Mouse (Mus musculus): Measurements from ENCODE around the gene Fstl4.

Fstl4 gene

DNA sequence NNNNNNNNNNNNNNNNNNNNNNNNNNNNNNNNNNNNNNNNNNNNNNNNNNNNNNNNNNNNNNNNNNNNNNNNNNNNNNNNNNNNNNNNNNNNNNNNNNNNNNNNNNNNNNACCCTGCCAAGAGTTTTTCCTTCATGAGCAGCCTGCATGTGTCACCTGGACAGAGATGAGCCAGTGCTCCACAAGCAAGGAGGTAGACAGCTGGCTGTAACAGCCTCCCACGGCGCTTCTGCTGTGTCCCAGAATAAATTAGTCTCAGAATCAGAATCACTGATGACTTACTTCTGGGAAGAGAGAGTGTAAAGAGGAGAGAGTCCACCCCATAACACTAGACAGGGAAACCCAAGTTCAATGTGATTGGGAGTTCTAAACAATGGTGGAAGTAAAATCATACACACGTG lies 464.6 kb downstream of the Fstl4 start:
- no peak for DNase-seq (ENCODE audit: low spot score)

DNA sequence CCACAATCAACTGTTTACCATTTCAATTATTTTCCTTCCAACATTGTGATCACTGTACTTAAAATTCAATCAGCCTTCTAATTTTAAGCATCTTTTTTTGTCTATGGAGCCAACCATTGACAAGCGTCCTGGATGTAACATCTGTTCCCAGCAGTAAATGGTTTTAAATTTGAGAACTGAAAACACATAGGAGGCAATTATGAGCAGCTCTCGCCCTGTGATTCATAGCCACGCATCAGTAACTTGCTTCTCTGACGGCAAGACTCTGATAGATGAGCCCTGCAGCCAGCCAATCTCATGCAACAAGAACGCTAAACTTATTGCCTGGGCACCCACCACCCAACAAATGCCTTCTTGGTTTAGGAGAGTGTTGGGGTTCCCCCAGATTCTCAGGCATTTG lies 467.4 kb downstream of the Fstl4 start:
- DNase-seq (ENCODE audit: low spot score): no peak

DNA sequence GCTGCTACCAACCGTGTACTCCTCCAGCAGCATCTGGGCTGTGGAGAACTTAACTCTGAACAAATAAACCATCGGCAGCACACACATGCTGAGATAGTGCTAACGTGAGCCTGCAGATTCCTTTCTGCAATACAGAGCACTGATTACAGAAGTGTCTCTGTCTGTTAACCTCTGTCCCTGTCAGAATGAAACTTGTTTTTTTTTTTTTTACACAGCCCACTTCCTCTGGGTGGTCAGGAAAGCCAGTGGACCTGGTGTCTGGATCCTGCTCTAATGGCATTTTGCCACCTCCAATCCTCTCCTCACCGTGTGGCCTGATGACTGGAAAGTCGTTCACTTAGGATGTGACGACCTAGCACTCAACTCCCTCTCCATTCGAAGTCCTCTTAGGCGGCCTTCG lies 469.2 kb downstream of the Fstl4 start:
- DNase-seq (ENCODE audit: low spot score): no peak
